Mouse (Mus musculus) stomach, postnatal 0 days (tissue): ENCODE results near the gene Tbxa2r. TPM values are rescaled to one million over a fixed set of nuclear protein-coding genes. Genes with fewer than 3 reads are reported as not detected.

ENCODE experiments used
- ATAC-seq: fragments of 200-750 bp; cut with Nextera tagmentation; 2 replicates; pipeline ENCODE4 v1.8.0; 2017; ENCODE audit not compliant: low FRiP score, low TSS enrichment
- DNase-seq: peaks from one replicate; pipeline ENCODE4 v3.0.0-alpha.2; 2016; ENCODE audit warnings: low spot score
- H3K27ac ChIP-seq: fragments of 300-500 bp; sonication (generic); replicated peaks from 2 replicates; pipeline ENCODE4 v1.5.1; 2014; ENCODE audit warnings: mild to moderate bottlenecking, control low read depth
- H3K27me3 ChIP-seq: fragments of 300-500 bp; sonication (generic); 2 replicates; pipeline ENCODE4 v1.6.1; 2014; ENCODE audit warnings: low read length; ENCODE audit not compliant: control insufficient read depth, insufficient read depth
- H3K36me3 ChIP-seq: fragments of 300-500 bp; sonication (generic); 2 replicates; pipeline ENCODE4 v1.6.1; 2014; ENCODE audit warnings: low read length, mixed read lengths; ENCODE audit not compliant: control insufficient read depth, insufficient read depth
- H3K4me1 ChIP-seq: fragments of 300-500 bp; sonication (generic); replicated peaks from 2 replicates; pipeline ENCODE4 v1.6.1; 2014; ENCODE audit warnings: antibody characterized with exemption; ENCODE audit not compliant: control insufficient read depth, insufficient read depth
- H3K4me2 ChIP-seq: fragments of 300-500 bp; sonication (generic); replicated peaks from 2 replicates; pipeline ENCODE4 v1.6.1; 2014; ENCODE audit warnings: low read depth, mild to moderate bottlenecking, control low read depth, moderate library complexity
- H3K4me3 ChIP-seq: fragments of 300-500 bp; sonication (generic); 2 replicates; pipeline ENCODE4 v1.5.1; 2014; ENCODE audit warnings: low read depth, low read length, control low read depth
- H3K9ac ChIP-seq: fragments of 300-500 bp; sonication (generic); 2 replicates; pipeline ENCODE4 v1.6.1; 2014; ENCODE audit warnings: mild to moderate bottlenecking, low read length, control low read depth, mixed read lengths
- H3K9me3 ChIP-seq: fragments of 300-500 bp; sonication (generic); 2 replicates; pipeline ENCODE4 v1.6.1; 2016; ENCODE audit warnings: low read length; ENCODE audit not compliant: control insufficient read depth
- CTCF ChIP-seq: IDR thresholded peaks from 2 replicates; pipeline ENCODE4 v1.5.1; 2016; ENCODE audit warnings: antibody characterized with exemption, low read depth, mild to moderate bottlenecking, moderate library complexity
- EP300 ChIP-seq: optimal IDR thresholded peaks from 2 replicates; pipeline ENCODE3; 2016; ENCODE audit warnings: antibody characterized with exemption
- WGBS: fragments of 180-500 bp; shearing (Covaris S2); extraction: QIAGEN DNeasy Blood & Tissue Kit; methylation state at CpG from one replicate; pipeline ENCODE4 v1.1.7; 2014; 5-methylcytosine and 5-hydroxymethylcytosine counted together
- polyA plus RNA-seq: library from polyadenylated mRNA; unstranded; fragments of >200 nt; fragmentation: Nextera tagmentation; extraction: Ambion mirVana; gene quantifications from 2 replicates; pipeline ENCODE4 v1.2.1, GENCODE M21; 2015

Tbxa2r gene
- polyA plus RNA-seq, 1 experiment from 2014 or later: 20.2 TPM

DNA sequence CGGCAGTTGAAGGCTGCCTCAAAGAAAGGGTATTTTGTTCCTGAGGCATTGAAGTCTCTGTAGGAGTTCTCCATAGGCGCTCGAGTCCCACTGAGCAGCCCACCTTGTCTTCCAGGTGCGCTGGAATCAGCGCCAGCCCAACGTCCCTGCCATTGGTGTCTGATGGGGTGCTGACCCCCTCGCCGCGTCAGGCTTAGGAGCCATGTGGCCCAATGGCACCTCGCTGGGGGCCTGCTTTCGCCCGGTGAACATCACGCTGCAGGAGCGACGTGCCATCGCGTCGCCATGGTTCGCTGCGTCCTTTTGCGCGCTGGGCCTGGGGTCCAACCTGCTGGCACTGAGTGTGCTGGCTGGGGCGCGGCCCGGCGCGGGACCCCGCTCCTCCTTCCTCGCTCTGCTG lies 3.7 kb downstream of the Tbxa2r start:
- ATAC-seq (no peak), DNase-seq (no peak)
- no peaks in the 10 kb centered on the region for H3K36me3 ChIP-seq
- WGBS: 48% methylated on average over 29 of the region's 29 CpGs
- H3K4me1 ChIP-seq: peaks cover 16% of the 10 kb centered on the region
- H3K9ac ChIP-seq: peak overlapping the region; percentile 38; the same call in 1 of the 2 replicates
- peak overlapping the region; percentile 10; the same call in 1 of the 2 replicates for H3K4me3 ChIP-seq
- TF ChIP-seq EP300 (no peak), CTCF (no peak)
- no peaks in the 10 kb centered on the region for H3K9me3 ChIP-seq
- H3K27me3 ChIP-seq: no peaks in the 10 kb centered on the region
- H3K27ac ChIP-seq: no peak overlapping the region
- no peak overlapping the region for H3K4me2 ChIP-seq

DNA sequence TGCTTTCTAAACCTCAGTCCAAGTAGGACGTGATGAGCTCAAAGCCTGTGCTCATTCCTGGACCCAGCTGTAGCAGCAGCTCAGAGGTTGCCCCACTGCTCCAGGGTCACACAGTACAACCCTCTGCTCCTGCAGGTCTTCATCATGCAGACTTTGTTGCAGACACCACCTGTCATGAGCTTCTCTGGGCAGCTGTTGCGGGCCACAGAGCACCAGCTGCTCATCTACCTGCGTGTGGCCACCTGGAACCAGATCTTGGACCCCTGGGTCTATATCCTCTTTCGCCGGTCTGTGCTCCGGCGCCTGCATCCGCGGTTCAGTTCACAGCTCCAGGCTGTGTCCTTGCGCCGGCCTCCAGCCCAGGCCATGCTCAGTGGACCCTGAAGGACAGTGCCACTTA lies 5.8 kb downstream of the Tbxa2r start:
- Histone ChIP-seq H3K4me1 (peaks cover 14% of the 10 kb centered on the region), H3K36me3 (no peaks in the 10 kb centered on the region), H3K4me2 (no peak overlapping the region), H3K4me3 (no peak overlapping the region), H3K9ac (no peak overlapping the region), H3K27me3 (no peaks in the 10 kb centered on the region), H3K9me3 (no peaks in the 10 kb centered on the region), H3K27ac (peak overlapping the region; percentile 89)
- DNase-seq (no peak), ATAC-seq (no peak)
- WGBS: 71% methylated on average over 11 of the region's 11 CpGs
- TF ChIP-seq EP300 (no peak), CTCF (no peak)

DNA sequence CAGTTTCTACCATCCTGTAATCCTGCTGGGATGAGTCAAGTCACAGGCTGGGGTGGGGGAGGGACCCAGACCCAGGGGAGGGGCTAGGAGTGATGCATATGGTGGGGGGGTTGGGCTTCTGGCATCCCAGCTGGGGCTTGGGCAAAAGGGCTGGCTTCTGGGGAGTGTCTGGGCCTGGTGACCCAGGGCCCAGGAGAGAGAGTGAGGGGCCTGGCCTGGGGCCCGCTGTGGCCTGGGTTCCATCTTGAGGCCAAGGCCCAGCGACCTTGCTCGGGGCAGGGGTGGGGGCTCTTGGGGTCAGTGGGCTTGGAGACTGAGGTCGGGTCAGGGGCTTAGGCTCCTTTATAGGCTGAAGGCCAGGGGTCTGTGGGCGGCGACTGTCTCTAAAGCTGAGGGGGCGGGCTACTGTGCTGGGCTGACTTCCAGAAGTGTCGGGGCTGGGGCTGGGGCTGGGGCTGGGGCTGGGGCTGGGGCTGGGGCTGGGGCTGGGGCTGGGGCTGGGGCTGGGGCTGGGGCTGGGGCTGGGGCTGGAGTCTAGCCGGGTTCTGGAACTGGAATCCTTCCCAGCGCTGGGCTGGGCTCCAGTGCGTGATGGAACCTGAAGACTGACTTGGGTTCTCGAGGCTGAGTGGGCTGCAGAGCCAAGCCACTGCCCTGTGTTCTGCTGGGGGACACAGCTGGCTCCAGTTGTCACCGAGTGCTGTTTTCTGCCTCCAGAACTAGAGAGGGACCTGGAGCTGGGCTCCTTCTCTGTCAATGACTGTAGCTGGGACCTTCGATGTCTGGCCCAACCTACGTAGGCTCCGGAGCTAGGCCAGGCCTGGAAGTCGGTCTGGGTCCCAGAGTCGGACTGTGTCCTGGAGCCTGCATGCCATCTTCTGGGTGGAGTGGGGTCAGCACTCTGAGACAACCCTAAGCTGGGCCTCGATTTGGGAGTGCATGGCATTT lies 7.1 kb downstream of the Tbxa2r start:
- H3K4me3 ChIP-seq: no peak overlapping the region
- H3K9me3 ChIP-seq: no peaks in the 10 kb centered on the region
- DNase-seq (no peak), ATAC-seq (peak; percentile 47)
- H3K27me3 ChIP-seq: no peaks in the 10 kb centered on the region
- TF ChIP-seq CTCF (peak; percentile 51), EP300 (no peak)
- 33% methylated on average over 19 of the region's 19 CpGs for WGBS
- H3K36me3 ChIP-seq: no peaks in the 10 kb centered on the region
- peak overlapping the region; percentile 25 for H3K4me2 ChIP-seq
- no peak overlapping the region; the same call in 1 of the 2 replicates for H3K9ac ChIP-seq
- peak overlapping the region; percentile 89 for H3K27ac ChIP-seq
- peaks cover 7% of the 10 kb centered on the region; the same call in 1 of the 2 replicates for H3K4me1 ChIP-seq

- Histone ChIP-seq H3K4me1 (peaks cover 7% of the 10 kb centered on the region; the same call in 1 of the 2 replicates), H3K9ac (no peak overlapping the region), H3K27me3 (no peaks in the 10 kb centered on the region), H3K4me3 (no peak overlapping the region), H3K4me2 (no peak overlapping the region), H3K36me3 (no peaks in the 10 kb centered on the region), H3K9me3 (no peaks in the 10 kb centered on the region), H3K27ac (peak overlapping the region; percentile 82)
- DNase-seq (no peak), ATAC-seq (no peak)
- 89% methylated on average over 4 of the region's 4 CpGs for WGBS
- TF ChIP-seq CTCF (no peak), EP300 (no peak)
Measured at GRCm38 (mm10) chr10:81336558-81336957, 8.0 kb downstream of the Tbxa2r start.

DNA sequence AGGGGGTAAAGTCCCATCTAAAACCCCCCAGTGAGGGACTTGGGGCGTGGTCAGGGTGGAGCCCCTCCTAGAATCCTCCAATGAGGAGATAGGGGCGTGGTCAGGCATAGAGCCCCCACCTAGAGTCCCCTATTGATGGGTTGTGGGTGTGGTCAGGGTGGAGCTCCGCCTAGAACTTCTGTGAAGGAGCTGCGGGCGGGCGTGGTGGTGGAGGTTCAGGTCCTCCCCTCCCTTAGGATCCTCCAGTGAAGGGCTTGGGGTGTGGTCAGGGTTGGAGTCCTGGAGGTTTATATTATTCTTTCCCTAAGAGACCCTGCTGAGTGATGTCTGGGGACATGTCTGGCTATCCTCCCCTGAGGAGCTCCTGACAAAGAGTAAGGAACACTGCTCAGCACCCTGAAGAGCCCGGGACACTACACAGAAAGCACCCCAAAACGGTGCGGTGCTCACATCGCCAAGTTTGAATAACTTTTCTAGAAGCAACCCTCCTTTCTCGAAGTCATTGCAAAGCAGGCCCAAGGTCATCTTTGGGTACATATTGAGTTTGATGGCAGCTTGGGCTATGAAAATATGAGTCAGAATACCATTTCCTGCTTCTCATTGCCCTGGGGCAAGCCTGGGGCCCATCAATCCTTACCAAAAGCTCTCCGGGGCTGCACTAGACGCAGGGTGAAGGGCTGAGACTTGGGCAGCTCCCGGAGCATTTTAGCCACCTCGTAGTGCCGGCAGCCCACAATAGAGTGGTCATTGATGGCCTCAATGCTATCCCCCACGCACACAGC lies 12.2 kb downstream of the Tbxa2r start:
- Histone ChIP-seq H3K27ac (no peak overlapping the region), H3K4me3 (no peak overlapping the region), H3K36me3 (no peaks in the 10 kb centered on the region), H3K9me3 (no peaks in the 10 kb centered on the region), H3K27me3 (0 out of 2 replicates have a peak, but pooled peaks cover 3% of the 10 kb centered on the region), H3K4me2 (no peak overlapping the region), H3K4me1 (peaks cover 5% of the 10 kb centered on the region; the same call in 1 of the 2 replicates), H3K9ac (no peak overlapping the region)
- ATAC-seq (no peak), DNase-seq (no peak)
- TF ChIP-seq EP300 (no peak), CTCF (no peak)
- 51% methylated on average over 17 of the region's 17 CpGs for WGBS
